Mouse (Mus musculus) liver, embryonic 14.5 days (tissue): ENCODE results near the gene Tnk1.

ENCODE experiments used
- CTCF ChIP-seq: IDR thresholded peaks from 2 replicates; pipeline ENCODE4 v1.5.1; 2016; ENCODE audit warnings: antibody characterized with exemption, low read depth, control low read depth
- EP300 ChIP-seq: IDR thresholded peaks from 2 replicates; pipeline ENCODE4 v1.6.1; 2016; ENCODE audit warnings: antibody characterized with exemption, low read depth

GRCm38 (mm10) chr11:69849128-69849527 is 9.4 kb downstream of the Tnk1 start:
- no peak for TF ChIP-seq CTCF
- TF ChIP-seq EP300: no peak
